Mouse (Mus musculus) cortical plate, adult 2 months (tissue): ENCODE data around the gene Hapln4. TPM values are rescaled to one million over a fixed set of nuclear protein-coding genes. Genes with fewer than 3 reads are reported as not detected.

ENCODE experiments used
- H3K27ac ChIP-seq: fragments of 200-500 bp; 2 replicates; pipeline ENCODE4 v1.5.1; 2012; ENCODE audit warnings: low read length, control low read depth, inconsistent platforms; ENCODE audit not compliant: insufficient read depth
- H3K4me1 ChIP-seq: fragments of 200-500 bp; 2 replicates; pipeline ENCODE4 v1.6.1; 2011; ENCODE audit warnings: low read length; ENCODE audit not compliant: control insufficient read depth, insufficient read depth
- H3K4me3 ChIP-seq: fragments of 200-500 bp; 2 replicates; pipeline ENCODE4 v1.5.1; 2011; ENCODE audit warnings: mild to moderate bottlenecking, low read length, control low read depth; ENCODE audit not compliant: insufficient read depth
- CTCF ChIP-seq: fragments of 200-500 bp; IDR thresholded peaks from 2 replicates; pipeline ENCODE4 v1.5.1; 2011; ENCODE audit warnings: mild to moderate bottlenecking, control low read depth, low read length; ENCODE audit not compliant: insufficient read depth; ENCODE audit errors: extremely low read depth
- POLR2A ChIP-seq: fragments of 200-500 bp; IDR thresholded peaks from 2 replicates; pipeline ENCODE4 v1.6.1; 2011; ENCODE audit warnings: mild to moderate bottlenecking, low read length, control low read depth; ENCODE audit not compliant: insufficient read depth; ENCODE audit errors: extremely low read depth
- polyA plus RNA-seq: library from polyadenylated mRNA; depleted of rRNA; stranded (reverse); fragments of >200 nt; gene quantifications from 2 replicates; pipeline ENCODE4 v1.2.3, GENCODE M21; 2012; rRNA removed

Hapln4 gene
- polyA plus RNA-seq, 1 experiment, result 69.9 TPM

- TF ChIP-seq CTCF (no peak), POLR2A (no peak)
- H3K27ac ChIP-seq, result no peak overlapping the region
- H3K4me3 ChIP-seq, result no peak overlapping the region
- H3K4me1 ChIP-seq, result peaks cover 8% of the 10 kb centered on the region
Measured at GRCm38 (mm10) chr8:70134086-70134485, 50.8 kb downstream of the Hapln4 start.

GRCm38 (mm10) chr8:70134931-70135330 is 51.7 kb downstream of the Hapln4 start:
- Histone ChIP-seq H3K4me3 (no peak overlapping the region), H3K27ac (no peak overlapping the region), H3K4me1 (peaks cover 8% of the 10 kb centered on the region)
- TF ChIP-seq CTCF, result no peak
- TF ChIP-seq POLR2A, result no peak

- TF ChIP-seq CTCF, result no peak
- H3K4me1 ChIP-seq, result peaks cover 13% of the 10 kb centered on the region
Measured at GRCm38 (mm10) chr8:70136591-70136990, 53.3 kb downstream of the Hapln4 start.

GRCm38 (mm10) chr8:70137890-70138289 is 54.6 kb downstream of the Hapln4 start:
- H3K27ac ChIP-seq, result no peak overlapping the region

More at GRCm38 (mm10) chr8:70136591-70136990, 53.3 kb downstream of the Hapln4 start:
- H3K4me3 ChIP-seq, result no peak overlapping the region
- H3K27ac ChIP-seq, result no peak overlapping the region

GRCm38 (mm10) chr8:70139026-70139857 is 56.0 kb downstream of the Hapln4 start, which contains the start of the genes Rfxank, Borcs8 and Mef2b:
Gene Rfxank, minus strand, starts transcription at chr8:70139154.
Gene Borcs8, plus strand, starts transcription at chr8:70139499.
Gene Mef2b, plus strand, starts transcription at chr8:70139711.
- TF ChIP-seq CTCF (no peak), POLR2A (peak; percentile 62; the same call in 1 of the 2 replicates)
- H3K27ac ChIP-seq, result 0 out of 2 replicates have a peak within 1 kb of the TSS, but pooled peaks have one; percentile 19
- H3K4me1 ChIP-seq, result peaks cover 11% of the 10 kb centered on the region
- H3K4me3 ChIP-seq, result peak within 1 kb of the TSS; percentile 67

More at GRCm38 (mm10) chr8:70137890-70138289, 54.6 kb downstream of the Hapln4 start:
- TF ChIP-seq CTCF (no peak), POLR2A (no peak)
- no peak overlapping the region; the same call in 1 of the 2 replicates for H3K4me3 ChIP-seq
- H3K4me1 ChIP-seq, result peaks cover 11% of the 10 kb centered on the region

GRCm38 (mm10) chr8:70139981-70140380 is 56.7 kb downstream of the Hapln4 start:
- TF ChIP-seq CTCF (no peak), POLR2A (no peak)
- H3K4me3 ChIP-seq, result peak overlapping the region; percentile 67
- H3K4me1 ChIP-seq, result peaks cover 11% of the 10 kb centered on the region
- H3K27ac ChIP-seq, result no peak overlapping the region

Other genes with a start within 250 kb of the Hapln4 start
- gene Cilp2, start 195.8 kb upstream of the Hapln4 start, polyA plus RNA-seq, result 0.89 and 1.4 TPM in 2 replicates
- gene Tssk6, start 181.3 kb upstream of the Hapln4 start, polyA plus RNA-seq, result 0.29 and 0.40 TPM in 2 replicates
- 182 and 184 TPM in 2 replicates for gene Ndufa13, start 180.9 kb upstream of the Hapln4 start, polyA plus RNA-seq
- gene Yjefn3, start 180.7 kb upstream of the Hapln4 start, polyA plus RNA-seq, result 34.2 and 35.7 TPM in 2 replicates
- 21.1 and 24.3 TPM in 2 replicates for gene Gatad2a, start 87.1 kb upstream of the Hapln4 start, polyA plus RNA-seq
- gene Mau2, start 40.7 kb upstream of the Hapln4 start, polyA plus RNA-seq, result 80.5 and 86.1 TPM in 2 replicates
- 34.5 and 37.4 TPM in 2 replicates for gene Sugp1, start 40.6 kb upstream of the Hapln4 start, polyA plus RNA-seq
- 4.8 and 6.4 TPM in 2 replicates for gene Tm6sf2, start 10.5 kb upstream of the Hapln4 start, polyA plus RNA-seq
- gene Ncan, start 37.4 kb downstream of the Hapln4 start, polyA plus RNA-seq, result 79.0 and 82.5 TPM in 2 replicates
- gene Nr2c2ap, start 47.9 kb downstream of the Hapln4 start, polyA plus RNA-seq, result 22.5 and 25.2 TPM in 2 replicates
- 18.0 and 18.5 TPM in 2 replicates for gene Rfxank, start 55.7 kb downstream of the Hapln4 start, polyA plus RNA-seq
- 107 and 108 TPM in 2 replicates for gene Borcs8, start 56.0 kb downstream of the Hapln4 start, polyA plus RNA-seq
- gene Mef2b, start 56.3 kb downstream of the Hapln4 start, polyA plus RNA-seq, result 0.17 and 0.19 TPM in 2 replicates
- 55.9 and 74.3 TPM in 2 replicates for gene Tmem161a, start 88.9 kb downstream of the Hapln4 start, polyA plus RNA-seq
- gene Slc25a42, start 128.8 kb downstream of the Hapln4 start, polyA plus RNA-seq, result 55.9 and 56.8 TPM in 2 replicates
- gene Sugp2, start 150.8 kb downstream of the Hapln4 start, polyA plus RNA-seq, result 105 and 121 TPM in 2 replicates
- gene Armc6, start 151.0 kb downstream of the Hapln4 start, polyA plus RNA-seq, result 55.9 and 58.0 TPM in 2 replicates
- gene Homer3, start 199.4 kb downstream of the Hapln4 start, polyA plus RNA-seq, result 11.6 and 22.6 TPM in 2 replicates
- gene Ddx49, start 219.0 kb downstream of the Hapln4 start, polyA plus RNA-seq, result 48.4 and 52.2 TPM in 2 replicates
- 232 and 238 TPM in 2 replicates for gene Cope, start 219.1 kb downstream of the Hapln4 start, polyA plus RNA-seq
- 79.8 and 84.8 TPM in 2 replicates for gene Cers1, start 232.3 kb downstream of the Hapln4 start, polyA plus RNA-seq
- 41.4 and 42.7 TPM in 2 replicates for gene Gdf1, start 246.4 kb downstream of the Hapln4 start, polyA plus RNA-seq